Mouse (Mus musculus) forebrain, postnatal 0 days (tissue): ENCODE measurements at regions not wholly inside any gene's neighbourhood (a gene's known extent, or its start where the extent isn't known, plus 50 kb on each side); places are given as distances from the start of the nearest gene placed in this dataset.
A peak's percentile ranks its signal among the peaks of the same experiment; 100 is the strongest.
"Not testable (repeated sequence)": the region's sequence is repeated elsewhere in the genome, so short reads cannot be mapped to it uniquely, and the experiment has no call there.

ENCODE experiments used
- ATAC-seq: fragments of 200-750 bp; cut with Nextera tagmentation; 2 replicates; pipeline ENCODE4 v1.8.0; 2017; ENCODE audit warnings: mild to moderate bottlenecking, moderate library complexity
- DNase-seq: peaks from one replicate; pipeline ENCODE4 v3.0.0-alpha.2; 2015
- H3K27ac ChIP-seq: fragments of 300-500 bp; sonication (generic); 2 replicates; pipeline ENCODE4 v1.5.1; 2014; ENCODE audit warnings: low read depth, mild to moderate bottlenecking, antibody characterized with exemption, low read length, moderate library complexity, mixed read lengths
- H3K27me3 ChIP-seq: fragments of 300-500 bp; sonication (generic); 2 replicates; pipeline ENCODE4 v1.6.1; 2014; ENCODE audit warnings: mild to moderate bottlenecking, low read length, mixed read lengths; ENCODE audit not compliant: insufficient read depth
- H3K36me3 ChIP-seq: fragments of 300-500 bp; sonication (generic); 2 replicates; pipeline ENCODE4 v1.6.1; 2014; ENCODE audit warnings: mild to moderate bottlenecking, moderate library complexity; ENCODE audit not compliant: insufficient read depth
- H3K4me1 ChIP-seq: fragments of 300-500 bp; sonication (generic); 2 replicates; pipeline ENCODE4 v1.6.1; 2014; ENCODE audit warnings: antibody characterized with exemption; ENCODE audit not compliant: insufficient read depth
- H3K4me2 ChIP-seq: fragments of 300-500 bp; sonication (generic); 2 replicates; pipeline ENCODE4 v1.6.1; 2014; ENCODE audit warnings: low read depth, mild to moderate bottlenecking, moderate library complexity
- H3K4me3 ChIP-seq: fragments of 300-500 bp; sonication (generic); 2 replicates; pipeline ENCODE4 v1.5.1; 2014; ENCODE audit warnings: low read depth, low read length, mixed read lengths
- H3K9ac ChIP-seq: fragments of 300-500 bp; sonication (generic); 2 replicates; pipeline ENCODE4 v1.6.1; 2014; ENCODE audit warnings: mild to moderate bottlenecking
- H3K9me3 ChIP-seq: fragments of 300-500 bp; sonication (generic); 2 replicates; pipeline ENCODE4 v1.6.1; 2016; ENCODE audit warnings: low read length
- CTCF ChIP-seq: sonication (generic); IDR thresholded peaks from 2 replicates; pipeline ENCODE4 v1.5.1; 2016; ENCODE audit warnings: antibody characterized with exemption, control low read depth, low read depth
- WGBS: fragments of 180-500 bp; shearing (Covaris S2); extraction: QIAGEN DNeasy Blood & Tissue Kit; methylation state at CpG from one replicate; pipeline ENCODE4 v1.1.7; 2014; 5-methylcytosine and 5-hydroxymethylcytosine counted together

GRCm38 (mm10) chr2:107468671-107469070, 178.2 kb downstream of the Kcna4 start:
- 81% methylated on average over 1 of the region's 1 CpGs for WGBS

GRCm38 (mm10) chr2:107503646-107504379, 213.4 kb downstream of the Kcna4 start:
- ATAC-seq (no peak), DNase-seq (no peak)
- no peak overlapping the region for H3K9ac ChIP-seq
- no peaks in the 10 kb centered on the region for H3K27me3 ChIP-seq
- WGBS = 57% methylated on average over 7 of the region's 7 CpGs
- H3K4me2 ChIP-seq = no peak overlapping the region
- H3K36me3 ChIP-seq = no peaks in the 10 kb centered on the region
- H3K4me3 ChIP-seq = no peak overlapping the region
- H3K27ac ChIP-seq = no peak overlapping the region
- H3K9me3 ChIP-seq = no peaks in the 10 kb centered on the region
- no peak for TF ChIP-seq CTCF
- no peaks in the 10 kb centered on the region for H3K4me1 ChIP-seq

More at GRCm38 (mm10) chr2:107468671-107469070, 178.2 kb downstream of the Kcna4 start:
- no peak for ATAC-seq
- H3K4me3 ChIP-seq = no peak overlapping the region
- H3K27ac ChIP-seq = no peak overlapping the region
- H3K9me3 ChIP-seq = no peaks in the 10 kb centered on the region
- H3K9ac ChIP-seq = no peak overlapping the region
- H3K4me1 ChIP-seq = no peaks in the 10 kb centered on the region
- H3K27me3 ChIP-seq = no peaks in the 10 kb centered on the region
- H3K36me3 ChIP-seq = no peaks in the 10 kb centered on the region
- H3K4me2 ChIP-seq = no peak overlapping the region
- TF ChIP-seq CTCF = no peak
- DNase-seq = no peak

DNA sequence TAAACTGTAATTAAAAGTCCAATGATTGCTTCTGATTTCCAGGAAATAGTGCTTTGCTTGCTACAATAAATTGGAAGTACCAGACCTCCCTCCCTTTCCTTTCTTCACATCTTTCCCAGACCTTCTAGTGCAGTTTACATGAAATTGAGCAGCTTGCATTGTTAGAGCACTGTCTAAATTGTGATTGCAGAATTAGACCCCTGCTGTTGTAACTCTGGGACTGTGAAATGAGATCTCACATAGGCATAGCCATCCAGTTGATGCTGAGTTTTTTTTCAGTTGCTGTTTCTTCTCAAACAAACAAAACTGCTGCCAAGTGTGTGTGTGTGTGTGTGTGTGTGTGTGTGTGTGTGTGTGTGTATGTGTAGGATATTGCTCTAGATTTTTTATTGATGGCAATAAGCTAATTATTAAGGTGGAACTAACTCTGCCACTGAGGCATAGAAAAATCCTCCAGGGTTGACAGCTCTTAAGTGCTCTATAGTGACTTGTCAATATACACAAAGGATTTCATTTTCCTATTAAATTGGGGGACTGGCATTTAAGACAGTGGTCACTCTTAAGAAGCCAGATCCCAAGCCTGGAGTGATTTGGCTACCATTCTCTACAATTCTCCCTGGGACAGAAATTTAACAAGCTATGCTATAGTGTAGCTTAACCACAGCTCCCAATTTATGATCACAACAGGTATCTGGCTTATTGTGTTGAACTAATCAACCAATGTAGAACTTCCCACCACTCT, 217.2 kb downstream of the Kcna4 start:
- DNase-seq = peak; percentile 10
- H3K27me3 ChIP-seq = no peaks in the 10 kb centered on the region
- no peak overlapping the region for H3K4me2 ChIP-seq
- H3K4me1 ChIP-seq = no peaks in the 10 kb centered on the region
- TF ChIP-seq CTCF = no peak
- H3K9me3 ChIP-seq = no peaks in the 10 kb centered on the region
- no peaks in the 10 kb centered on the region for H3K36me3 ChIP-seq
- no peak overlapping the region for H3K27ac ChIP-seq
- H3K4me3 ChIP-seq = no peak overlapping the region
- no peak overlapping the region for H3K9ac ChIP-seq
- peak; percentile 74 for ATAC-seq

GRCm38 (mm10) chr2:107515486-107515885, 225.0 kb downstream of the Kcna4 start:
- WGBS = 57% methylated on average over 1 of the region's 1 CpGs
- DNase-seq, H3K27me3 ChIP-seq, H3K36me3 ChIP-seq, H3K9ac ChIP-seq, H3K4me3 ChIP-seq, H3K4me1 ChIP-seq, ATAC-seq, H3K9me3 ChIP-seq, H3K27ac ChIP-seq, H3K4me2 ChIP-seq: not testable (repeated sequence)

GRCm38 (mm10) chr2:107518107-107518506, 227.7 kb downstream of the Kcna4 start:
- 80% methylated on average over 1 of the region's 1 CpGs for WGBS
- Histone ChIP-seq H3K9me3 (no peaks in the 10 kb centered on the region), H3K4me3 (no peak overlapping the region), H3K36me3 (no peaks in the 10 kb centered on the region), H3K9ac (no peak overlapping the region), H3K27me3 (no peaks in the 10 kb centered on the region), H3K4me2 (no peak overlapping the region), H3K27ac (no peak overlapping the region), H3K4me1 (no peaks in the 10 kb centered on the region)
- DNase-seq (no peak), ATAC-seq (no peak)
- TF ChIP-seq CTCF = no peak

DNA sequence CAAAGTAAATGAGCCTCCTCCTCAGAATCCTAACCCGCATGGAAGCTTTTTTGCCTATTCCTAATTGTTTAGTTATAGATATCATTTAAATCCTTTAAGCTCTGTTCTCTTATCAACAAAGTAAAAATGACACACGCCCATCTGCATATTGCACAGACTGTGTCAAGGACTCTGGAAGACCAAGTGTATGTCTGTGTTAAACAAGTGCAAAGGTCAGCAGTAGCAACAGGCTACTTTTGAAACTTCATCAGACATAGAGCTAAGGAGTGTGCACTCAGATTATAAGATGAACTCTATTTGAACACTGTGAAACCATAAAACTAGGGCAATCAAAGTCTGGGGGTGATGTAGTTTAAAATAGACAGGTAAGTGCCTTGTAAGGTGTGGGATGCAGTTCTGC, 228.3 kb downstream of the Kcna4 start:
- H3K27ac ChIP-seq = no peak overlapping the region
- H3K27me3 ChIP-seq = no peaks in the 10 kb centered on the region
- WGBS = 93% methylated on average over 2 of the region's 2 CpGs
- no peak for ATAC-seq
- no peaks in the 10 kb centered on the region for H3K36me3 ChIP-seq
- no peak overlapping the region for H3K4me3 ChIP-seq
- no peak for DNase-seq
- H3K4me1 ChIP-seq = no peaks in the 10 kb centered on the region
- no peak overlapping the region for H3K9ac ChIP-seq
- no peaks in the 10 kb centered on the region for H3K9me3 ChIP-seq
- no peak for TF ChIP-seq CTCF
- no peak overlapping the region for H3K4me2 ChIP-seq

GRCm38 (mm10) chr2:107519326-107519725, 228.9 kb downstream of the Kcna4 start:
- Histone ChIP-seq H3K36me3 (no peaks in the 10 kb centered on the region), H3K27me3 (no peaks in the 10 kb centered on the region), H3K9me3 (no peaks in the 10 kb centered on the region), H3K4me3 (no peak overlapping the region), H3K27ac (no peak overlapping the region), H3K4me2 (no peak overlapping the region), H3K4me1 (no peaks in the 10 kb centered on the region), H3K9ac (no peak overlapping the region)
- ATAC-seq (no peak), DNase-seq (no peak)
- no peak for TF ChIP-seq CTCF
- 63% methylated on average over 3 of the region's 3 CpGs for WGBS
